Mouse (Mus musculus): ENCODE measurements at regions not wholly inside any gene's neighbourhood (a gene's known extent, or its start where the extent isn't known, plus 50 kb on each side); places are given as distances from the start of the nearest gene placed in this dataset.

- TF ChIP-seq CTCF (IDR thresholded peaks at IDR 0.05; ENCODE audit: extremely low read depth, insufficient read length, insufficient replicate concordance, low read depth, low read length), result no peak
- no peak for TF ChIP-seq POLR2A (IDR thresholded peaks at IDR 0.05; ENCODE audit: low read depth, low read length)
These were observed 558.5 kb upstream of the Camk1g start for GRCm38 (mm10) chr1:193928607-193929006.

Data from small intestine, adult 2 months (tissue).